Mouse (Mus musculus) heart, postnatal 0 days (tissue): ENCODE measurements around the gene Jsrp1. TPM values are rescaled to one million over a fixed set of nuclear protein-coding genes. Genes with fewer than 3 reads are reported as not detected.
A peak's percentile ranks its signal among the peaks of the same experiment; 100 is the strongest.
"Not testable (repeated sequence)": the region's sequence is repeated elsewhere in the genome, so short reads cannot be mapped to it uniquely, and the experiment has no call there.

Experiments used
- ATAC-seq: fragments of 200-750 bp; cut with Nextera tagmentation; 2 replicates; pipeline ENCODE4 v1.8.0; 2017; ENCODE audit warnings: low read depth, moderate number of reproducible peaks, moderate library complexity; ENCODE audit not compliant: insufficient read depth
- DNase-seq: peaks from one replicate; pipeline ENCODE4 v3.0.0-alpha.2; 2016; ENCODE audit warnings: low spot score
- H3K27ac ChIP-seq: fragments of 300-500 bp; sonication (generic); 2 replicates; pipeline ENCODE4 v1.5.1; 2014; ENCODE audit warnings: low read depth, mild to moderate bottlenecking
- H3K27me3 ChIP-seq: fragments of 300-500 bp; sonication (generic); 2 replicates; pipeline ENCODE4 v1.6.1; 2014; ENCODE audit warnings: low read length, mixed read lengths; ENCODE audit not compliant: control insufficient read depth, insufficient read depth
- H3K36me3 ChIP-seq: fragments of 300-500 bp; sonication (generic); replicated peaks from 2 replicates; pipeline ENCODE4 v1.6.1; 2014; ENCODE audit warnings: low read length, mixed read lengths; ENCODE audit not compliant: control insufficient read depth, insufficient read depth
- H3K4me1 ChIP-seq: fragments of 300-500 bp; sonication (generic); 2 replicates; pipeline ENCODE4 v1.6.1; 2014; ENCODE audit warnings: antibody characterized with exemption; ENCODE audit not compliant: control insufficient read depth, insufficient read depth
- H3K4me2 ChIP-seq: fragments of 300-500 bp; sonication (generic); 2 replicates; pipeline ENCODE4 v1.6.1; 2014; ENCODE audit warnings: low read depth, mild to moderate bottlenecking, low read length, moderate library complexity
- H3K4me3 ChIP-seq: fragments of 300-500 bp; sonication (generic); 2 replicates; pipeline ENCODE4 v1.5.1; 2014; ENCODE audit warnings: low read depth, low read length
- H3K9ac ChIP-seq: fragments of 300-500 bp; sonication (generic); replicated peaks from 2 replicates; pipeline ENCODE4 v1.6.1; 2014; ENCODE audit warnings: low read depth, low read length, mixed read lengths
- H3K9me3 ChIP-seq: fragments of 300-500 bp; sonication (generic); replicated peaks from 2 replicates; pipeline ENCODE4 v1.6.1; 2016; ENCODE audit warnings: low read length; ENCODE audit not compliant: control insufficient read depth
- CTCF ChIP-seq: IDR thresholded peaks from 2 replicates; pipeline ENCODE4 v1.5.1; 2016; ENCODE audit warnings: antibody characterized with exemption, control low read depth, low read depth
- EP300 ChIP-seq: IDR thresholded peaks from 2 replicates; pipeline ENCODE4 v1.6.1; 2016; ENCODE audit warnings: antibody characterized with exemption, low read depth
- WGBS: fragments of 180-500 bp; shearing (Covaris S2); extraction: QIAGEN DNeasy Blood & Tissue Kit; methylation state at CpG from one replicate; pipeline ENCODE4 v1.1.7; 2014; 5-methylcytosine and 5-hydroxymethylcytosine counted together
- polyA plus RNA-seq: library from polyadenylated mRNA; unstranded; fragments of >200 nt; fragmentation: Nextera tagmentation; extraction: Ambion mirVana; gene quantifications from 2 replicates; pipeline ENCODE4 v1.2.1, GENCODE M21; 2015
- total RNA-seq: library from RNA; depleted of rRNA; stranded (reverse); fragments of >200 nt; gene quantifications from 2 replicates; pipeline ENCODE4 v1.2.3, GENCODE M21; 2014; ENCODE audit warnings: low replicate concordance

Gene Jsrp1
- total and polyA plus RNA-seq, 2 experiments from 2014 or later, result 2.3 TPM; not detected in 1

GRCm38 (mm10) chr10:80832818-80833217 lies 19.5 kb upstream of the Jsrp1 start:
- 62% methylated on average over 7 of the region's 7 CpGs for WGBS
- Histone ChIP-seq H3K9me3 (no peaks in the 10 kb centered on the region), H3K9ac (no peak overlapping the region), H3K4me3 (no peak overlapping the region), H3K27me3 (peaks cover 30% of the 10 kb centered on the region), H3K27ac (no peak overlapping the region), H3K4me2 (no peak overlapping the region), H3K36me3 (peaks cover 23% of the 10 kb centered on the region), H3K4me1 (peaks cover 28% of the 10 kb centered on the region)
- no peak for TF ChIP-seq CTCF
- no peak for TF ChIP-seq EP300
- ATAC-seq (no peak), DNase-seq (no peak)

- peaks cover 30% of the 10 kb centered on the region for H3K27me3 ChIP-seq
- no peak overlapping the region for H3K9ac ChIP-seq
- 16% methylated on average over 9 of the region's 9 CpGs for WGBS
- H3K4me1 ChIP-seq, result peaks cover 20% of the 10 kb centered on the region
- no peak overlapping the region for H3K4me2 ChIP-seq
- peaks cover 23% of the 10 kb centered on the region for H3K36me3 ChIP-seq
- H3K9me3 ChIP-seq, result no peaks in the 10 kb centered on the region
- no peak for DNase-seq
- H3K4me3 ChIP-seq, result no peak overlapping the region
- no peak overlapping the region for H3K27ac ChIP-seq
- ATAC-seq, result no peak
- TF ChIP-seq EP300, result no peak
- TF ChIP-seq CTCF, result no peak
These were observed 17.8 kb upstream of the Jsrp1 start for GRCm38 (mm10) chr10:80831136-80831535.

GRCm38 (mm10) chr10:80829359-80830278 lies 16.3 kb upstream of the Jsrp1 start:
- no peak for DNase-seq
- Histone ChIP-seq H3K9ac (no peak overlapping the region), H3K27me3 (peaks cover 15% of the 10 kb centered on the region), H3K27ac (no peak overlapping the region), H3K4me1 (peaks cover 20% of the 10 kb centered on the region), H3K36me3 (peaks cover 23% of the 10 kb centered on the region), H3K4me3 (no peak overlapping the region), H3K4me2 (no peak overlapping the region), H3K9me3 (no peaks in the 10 kb centered on the region)
- no peak for ATAC-seq
- WGBS, result 41% methylated on average over 1 of the region's 1 CpGs
- TF ChIP-seq CTCF (no peak), EP300 (no peak)

GRCm38 (mm10) chr10:80828587-80828986 lies 15.3 kb upstream of the Jsrp1 start:
- H3K27ac ChIP-seq, H3K27me3 ChIP-seq, DNase-seq, H3K9me3 ChIP-seq, H3K9ac ChIP-seq, ATAC-seq: not testable (repeated sequence)
- peaks cover 23% of the 10 kb centered on the region for H3K36me3 ChIP-seq
- WGBS, result 74% methylated on average over 9 of the region's 9 CpGs
- peak overlapping the region; percentile 88 for H3K4me3 ChIP-seq
- peaks cover 20% of the 10 kb centered on the region for H3K4me1 ChIP-seq
- peak overlapping the region; percentile 95 for H3K4me2 ChIP-seq

- ATAC-seq (no peak), DNase-seq (no peak)
- Histone ChIP-seq H3K27me3 (no peaks in the 10 kb centered on the region), H3K4me1 (peaks cover 20% of the 10 kb centered on the region), H3K4me3 (peak overlapping the region; percentile 88), H3K36me3 (peaks cover 23% of the 10 kb centered on the region), H3K9me3 (no peaks in the 10 kb centered on the region), H3K9ac (peak overlapping the region; percentile 94), H3K27ac (no peak overlapping the region), H3K4me2 (peak overlapping the region; percentile 95)
- 58% methylated on average over 10 of the region's 10 CpGs for WGBS
- no peak for TF ChIP-seq CTCF
- TF ChIP-seq EP300, result no peak
These were observed 14.6 kb upstream of the Jsrp1 start for GRCm38 (mm10) chr10:80827870-80828420.
